Mouse (Mus musculus): Measurements from ENCODE around the gene Adamts4.

Gene Adamts4

GRCm38 (mm10) chr1:171249913-171250600, at the start of gene Adamts4:
Gene Adamts4, plus strand, starts transcription at chr1:171250421.
- DNase-seq, result peak; percentile 23 to 34

GRCm38 (mm10) chr1:171200769-171201168, 49.5 kb upstream of the Adamts4 start:
- no peak for DNase-seq

GRCm38 (mm10) chr1:171203471-171204248, 46.6 kb upstream of the Adamts4 start:
- DNase-seq, result no peak

- no peak for DNase-seq
Observed at GRCm38 (mm10) chr1:171204249-171204644, 46.0 kb upstream of the Adamts4 start.

GRCm38 (mm10) chr1:171205704-171206493, 44.3 kb upstream of the Adamts4 start:
- no peak for DNase-seq

GRCm38 (mm10) chr1:171209409-171209808, 40.8 kb upstream of the Adamts4 start:
- no peak for DNase-seq

GRCm38 (mm10) chr1:171212854-171213253, 37.4 kb upstream of the Adamts4 start:
- DNase-seq, result no peak

- DNase-seq, result no peak
Observed at GRCm38 (mm10) chr1:171213801-171214496, 36.3 kb upstream of the Adamts4 start, which contains the start of gene Nr1i3. Gene Nr1i3, plus strand, starts transcription at chr1:171213970.

- no peak for DNase-seq
Observed at GRCm38 (mm10) chr1:171216241-171216955, 33.8 kb upstream of the Adamts4 start.

GRCm38 (mm10) chr1:171220871-171221270, 29.4 kb upstream of the Adamts4 start:
- DNase-seq, result peak; percentile 84 to 89

GRCm38 (mm10) chr1:171221281-171222193, 28.7 kb upstream of the Adamts4 start:
- DNase-seq, result peak; percentile 27 to 39

GRCm38 (mm10) chr1:171222238-171223155, 27.7 kb upstream of the Adamts4 start, which contains the start of gene Tomm40l:
Gene Tomm40l, minus strand, starts transcription at chr1:171222514.
- peak; percentile 88 to 96 for DNase-seq

- no peak for DNase-seq
Observed at GRCm38 (mm10) chr1:171223168-171223567, 27.1 kb upstream of the Adamts4 start.

- no peak for DNase-seq
Observed at GRCm38 (mm10) chr1:171223796-171224195, 26.4 kb upstream of the Adamts4 start.

- no peak for DNase-seq
Observed at GRCm38 (mm10) chr1:171224857-171225256, 25.4 kb upstream of the Adamts4 start, which contains the start of gene Apoa2. Gene Apoa2, plus strand, starts transcription at chr1:171225054.

- DNase-seq, result no peak
Observed at GRCm38 (mm10) chr1:171226780-171227179, 23.4 kb upstream of the Adamts4 start.

GRCm38 (mm10) chr1:171227879-171228278, 22.3 kb upstream of the Adamts4 start:
- DNase-seq, result no peak

- no peak for DNase-seq
Observed at GRCm38 (mm10) chr1:171229750-171230149, 20.5 kb upstream of the Adamts4 start.

GRCm38 (mm10) chr1:171230215-171230614, 20.0 kb upstream of the Adamts4 start:
- DNase-seq, result no peak

All from cerebellum, adult 18-20 months (tissue).